Mouse (Mus musculus) ES-CJ7 (cell line): ENCODE measurements around the gene Onecut3.

Experiments used
- DNase-seq: peaks from one replicate; pipeline ENCODE4 v3.0.0; 2011; ENCODE audit warnings: low read depth, low spot score

Gene Onecut3

DNA sequence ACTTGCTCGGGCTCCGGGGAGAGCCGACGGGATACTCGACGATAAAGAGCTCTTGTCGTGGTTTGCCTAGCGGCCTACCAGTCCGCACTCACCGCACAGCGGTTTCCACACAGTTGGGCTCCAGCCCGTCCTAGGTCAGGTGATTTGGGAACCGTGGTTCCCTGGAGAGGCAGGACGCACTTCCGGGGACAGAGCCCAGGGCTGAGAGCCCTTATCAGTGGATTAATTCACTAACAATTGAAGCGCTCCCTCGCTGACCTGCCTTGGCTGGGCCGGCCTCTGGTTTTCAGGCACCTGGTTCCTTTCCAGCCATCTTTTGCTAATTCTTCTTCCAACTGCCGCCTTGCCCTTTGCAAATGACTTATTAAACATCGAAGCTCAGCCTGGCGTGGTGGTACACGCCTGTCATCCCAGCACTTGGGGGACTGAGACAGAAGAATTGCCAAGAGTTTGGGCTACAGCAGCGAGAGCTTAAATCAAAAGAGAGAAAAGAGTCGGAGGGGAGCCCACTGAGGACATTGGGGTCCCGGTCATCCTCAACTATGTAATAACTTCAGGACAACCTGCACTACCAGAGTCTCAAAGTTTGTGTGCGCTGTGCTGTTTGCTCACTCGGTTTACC is 9.1 kb downstream of the Onecut3 start:
- peak; percentile 83 for DNase-seq

DNA sequence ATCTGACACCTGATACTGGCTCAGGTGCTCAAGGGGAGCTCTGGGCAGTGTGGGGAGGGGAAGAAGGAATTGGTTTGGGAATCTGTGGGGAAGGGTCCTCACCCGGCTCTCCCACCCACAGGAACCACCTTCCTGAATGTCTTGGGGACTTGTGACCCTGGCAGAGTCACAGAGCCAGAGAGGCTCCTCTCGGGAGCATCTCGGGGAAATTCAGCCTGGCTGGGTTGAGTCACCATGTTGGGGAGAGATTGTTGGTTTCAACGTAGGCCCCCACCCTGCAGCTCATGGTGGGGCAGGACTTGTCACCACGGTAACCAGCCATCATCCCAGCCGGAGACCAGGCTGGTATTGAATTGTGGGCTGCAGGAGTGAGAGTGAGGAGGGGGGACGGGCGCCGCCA is 10.1 kb downstream of the Onecut3 start:
- peak; percentile 81 for DNase-seq

GRCm38 (mm10) chr10:80506222-80506621 is 11.6 kb downstream of the Onecut3 start:
- peak; percentile 76 for DNase-seq

DNA sequence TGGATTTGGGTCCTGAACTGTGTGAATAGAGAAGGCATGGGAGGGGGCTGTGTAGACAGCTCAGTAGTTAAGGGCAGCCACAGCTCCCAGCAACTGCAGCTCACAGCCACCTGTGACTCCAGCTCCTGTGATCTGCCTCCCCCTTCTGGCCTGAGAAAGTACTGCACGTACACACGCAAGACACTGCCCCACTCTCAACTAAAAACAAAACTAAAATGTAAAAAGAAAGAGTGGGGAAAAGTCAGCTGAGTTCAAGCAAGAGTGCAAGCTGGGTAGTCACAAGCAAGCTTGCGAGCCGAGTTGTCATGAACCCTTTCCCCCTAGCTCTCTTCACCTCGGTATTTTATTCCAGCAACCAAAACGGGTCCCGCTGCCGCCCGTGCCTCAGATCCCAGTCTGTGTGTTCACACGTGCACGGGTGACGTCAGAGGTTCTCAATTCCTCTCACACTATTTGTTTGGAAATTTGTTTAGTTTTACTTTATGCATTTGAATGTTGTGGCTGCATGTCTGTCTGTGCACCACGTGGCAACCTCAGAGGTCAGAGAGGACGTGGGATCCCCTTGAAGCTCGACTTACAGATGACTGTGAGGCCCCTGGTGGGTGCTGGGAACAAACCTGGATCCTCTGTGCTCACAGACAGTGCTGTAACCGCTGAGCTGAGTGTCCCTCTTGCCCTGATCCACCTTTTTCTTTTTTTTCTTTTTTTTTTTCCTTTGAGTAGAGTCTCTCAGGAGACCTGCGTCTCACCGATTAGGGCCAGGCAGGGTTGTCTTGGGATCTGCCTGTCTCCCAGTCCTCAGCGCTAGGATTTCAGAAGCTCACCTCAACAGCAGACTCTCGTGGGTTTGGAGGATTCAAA is 15.0 kb downstream of the Onecut3 start:
- peak; percentile 84 for DNase-seq

GRCm38 (mm10) chr10:80510273-80510660 is 15.6 kb downstream of the Onecut3 start:
- DNase-seq: no peak

DNA sequence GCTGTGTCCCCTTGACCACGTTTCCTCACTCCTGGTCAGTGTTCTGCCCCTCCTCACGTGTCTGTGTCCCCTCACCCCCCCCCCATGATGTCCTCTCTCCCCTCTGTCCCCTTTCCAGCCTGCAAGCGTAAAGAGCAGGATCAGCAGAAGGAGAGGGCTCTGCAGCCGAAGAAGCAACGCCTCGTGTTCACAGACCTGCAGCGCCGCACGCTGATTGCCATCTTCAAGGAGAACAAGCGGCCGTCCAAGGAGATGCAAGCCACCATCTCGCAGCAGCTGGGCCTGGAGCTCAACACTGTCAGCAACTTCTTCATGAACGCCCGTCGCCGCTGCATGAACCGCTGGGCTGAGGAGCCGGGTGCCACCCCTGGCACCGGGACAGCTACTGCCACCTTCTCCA is 19.1 kb downstream of the Onecut3 start:
- DNase-seq: no peak

- DNase-seq: no peak
Observed at GRCm38 (mm10) chr10:80519287-80519686, 24.7 kb downstream of the Onecut3 start.

DNA sequence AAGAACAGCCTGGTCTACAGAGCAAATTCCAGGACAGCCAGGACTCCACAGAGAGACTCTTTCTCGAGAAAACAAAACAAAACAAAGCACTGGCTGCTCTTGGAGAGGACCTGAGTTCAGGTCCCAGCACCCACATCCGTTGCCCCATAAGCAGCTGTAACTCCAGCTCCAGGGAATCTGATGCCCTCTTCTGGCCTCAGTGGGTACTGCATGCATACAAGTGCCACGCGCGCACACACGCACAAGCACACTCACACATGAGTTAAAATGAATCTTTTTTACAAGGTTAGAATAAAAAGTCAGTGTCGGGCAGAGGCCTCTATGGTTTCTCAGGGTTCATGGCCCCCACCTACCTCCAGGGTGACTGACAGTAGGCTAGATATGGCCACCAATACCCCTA is 28.7 kb downstream of the Onecut3 start:
- peak; percentile 52 for DNase-seq

- DNase-seq: peak; percentile 72
Observed at GRCm38 (mm10) chr10:80526172-80526571, 31.5 kb downstream of the Onecut3 start.

DNA sequence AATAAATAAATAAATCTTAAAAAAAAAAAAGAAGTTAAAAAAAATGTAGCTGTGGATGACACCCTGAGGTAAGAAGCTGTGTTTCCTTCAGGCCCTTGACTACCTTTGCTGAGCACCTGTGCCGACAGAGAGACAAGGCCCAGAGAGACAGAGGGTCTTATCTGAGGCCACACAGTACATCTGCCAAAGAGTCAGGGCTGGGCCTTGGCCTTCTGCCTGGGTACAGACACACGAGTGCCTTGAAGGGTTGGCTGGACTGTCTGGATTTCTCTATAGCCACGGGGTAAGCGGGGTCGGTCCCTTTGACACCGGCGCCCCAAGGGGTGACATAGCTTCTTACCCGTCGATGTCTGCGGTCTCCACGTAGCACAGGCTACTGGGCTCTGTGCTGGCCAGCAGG is 38.1 kb downstream of the Onecut3 start:
- no peak for DNase-seq

- peak; percentile 70 for DNase-seq
Observed at GRCm38 (mm10) chr10:80533704-80534103, 39.1 kb downstream of the Onecut3 start.

- peak; percentile 45 for DNase-seq
Observed at GRCm38 (mm10) chr10:80535071-80535470, 40.4 kb downstream of the Onecut3 start.

GRCm38 (mm10) chr10:80535711-80536110 is 41.1 kb downstream of the Onecut3 start:
- DNase-seq: peak; percentile 65

DNA sequence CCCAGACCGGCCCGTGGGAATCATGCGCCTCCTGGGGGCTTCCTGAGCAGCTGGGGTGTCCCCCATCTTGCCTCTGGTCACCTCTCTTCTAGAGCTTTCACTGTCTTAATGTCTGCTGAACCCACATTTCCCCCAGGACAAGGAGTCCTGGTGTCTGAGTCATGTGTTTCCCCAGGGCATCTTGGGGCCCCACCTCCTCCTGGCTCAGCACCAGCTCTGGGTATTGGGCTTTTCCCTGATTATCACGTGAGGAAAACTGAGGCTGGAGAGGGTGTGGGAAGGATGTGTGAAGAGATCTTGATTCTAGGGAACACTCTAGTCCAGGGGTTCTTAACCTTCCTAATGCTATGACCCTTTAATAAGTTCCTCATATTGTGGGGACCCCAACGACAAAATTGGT is 43.5 kb downstream of the Onecut3 start:
- DNase-seq: no peak

- peak; percentile 99 for DNase-seq
Observed at GRCm38 (mm10) chr10:80538710-80539394, 44.2 kb downstream of the Onecut3 start, which contains the start of gene Atp8b3. Gene Atp8b3 (minus strand): TSS chr10:80539124.

DNA sequence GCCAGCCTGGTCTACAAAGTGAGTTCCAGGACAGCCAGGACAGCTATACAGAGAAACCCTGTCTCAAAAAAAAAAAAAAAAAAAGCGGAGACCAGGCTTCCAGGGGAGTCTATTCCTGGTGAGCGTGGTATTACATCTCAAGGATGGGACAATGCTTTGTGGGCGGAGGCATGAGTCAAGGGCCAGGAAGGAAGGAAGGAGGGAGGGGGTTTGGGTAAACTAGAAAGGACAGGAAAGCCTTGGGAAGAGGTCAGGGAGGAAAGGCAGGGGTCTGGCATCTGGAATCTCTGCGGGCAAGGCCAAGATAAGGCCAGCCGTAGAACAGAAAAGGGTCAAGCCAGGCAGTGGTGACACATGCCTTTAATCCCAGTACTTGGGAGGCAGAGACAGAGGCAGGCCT is 44.9 kb downstream of the Onecut3 start:
- no peak for DNase-seq

- no peak for DNase-seq
Observed at GRCm38 (mm10) chr10:80543873-80544272, 49.2 kb downstream of the Onecut3 start.

- DNase-seq: no peak
Observed at GRCm38 (mm10) chr10:80545590-80545989, 51.0 kb downstream of the Onecut3 start.

GRCm38 (mm10) chr10:80546945-80547344 is 52.3 kb downstream of the Onecut3 start:
- no peak for DNase-seq

DNA sequence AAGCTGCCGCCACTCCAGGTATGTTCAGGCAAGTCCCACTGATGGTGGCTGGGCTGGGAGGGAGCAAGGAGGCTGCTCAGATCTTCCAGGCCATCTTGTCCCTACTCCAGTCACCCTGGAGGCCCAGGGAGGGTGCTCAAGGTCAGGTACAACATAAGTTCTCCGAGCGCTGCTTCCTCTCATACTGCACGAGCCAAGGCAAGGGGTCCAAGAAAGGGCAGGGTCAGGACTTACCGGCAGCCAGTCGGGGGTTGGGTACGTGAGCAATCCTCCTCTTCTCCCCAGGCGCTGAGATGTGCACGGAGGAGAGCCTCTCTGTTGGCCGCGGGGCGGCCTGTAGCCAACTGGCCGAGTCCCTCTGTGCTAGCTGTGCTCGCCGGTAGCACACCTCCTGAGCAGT is 52.9 kb downstream of the Onecut3 start:
- no peak for DNase-seq

DNA sequence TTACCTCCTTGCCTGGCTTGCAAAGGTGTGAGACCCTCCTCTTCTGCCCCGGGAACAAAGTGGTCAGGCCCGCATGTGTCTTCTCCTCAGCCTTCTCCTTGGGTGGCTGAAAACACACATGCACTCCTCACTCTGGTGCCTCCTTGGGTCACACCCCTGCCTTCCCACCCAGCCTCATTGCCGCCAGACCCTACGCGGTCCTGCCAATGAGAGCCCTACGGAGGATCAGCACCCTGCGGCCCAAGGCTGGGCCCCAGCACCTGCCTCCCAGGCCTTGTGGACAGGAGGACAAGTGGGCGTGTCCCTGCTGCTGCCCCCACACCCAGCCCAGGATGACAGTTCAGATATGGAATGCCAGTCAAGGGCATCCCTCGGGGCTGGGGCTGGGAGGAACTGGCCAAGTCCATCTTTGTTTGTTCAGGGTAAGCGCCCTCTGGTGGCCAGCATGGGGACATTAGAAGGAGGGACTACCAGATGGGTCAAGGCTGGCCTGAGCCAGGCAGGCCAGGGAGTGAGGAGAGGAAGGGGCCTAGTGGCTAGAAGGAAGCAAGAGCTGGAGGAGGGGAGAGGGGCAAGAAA is 53.9 kb downstream of the Onecut3 start:
- DNase-seq: peak; percentile 53

- DNase-seq: no peak
Observed at GRCm38 (mm10) chr10:80549279-80549678, 54.6 kb downstream of the Onecut3 start.
